Mouse (Mus musculus) liver, embryonic 12.5 days (tissue): Measurements from ENCODE around the gene Use1. TPM values are rescaled to one million over a fixed set of nuclear protein-coding genes. Genes with fewer than 3 reads are reported as not detected.

Source experiments
- ATAC-seq: fragments of 200-750 bp; cut with Nextera tagmentation; 2 replicates; pipeline ENCODE4 v1.8.0; 2017; ENCODE audit warnings: moderate number of reproducible peaks, mild to moderate bottlenecking, moderate library complexity
- H3K27ac ChIP-seq: fragments of 300-500 bp; sonication (generic); 2 replicates; pipeline ENCODE4 v1.5.1; 2016; ENCODE audit warnings: mild to moderate bottlenecking
- H3K27me3 ChIP-seq: fragments of 300-500 bp; sonication (generic); replicated peaks from 2 replicates; pipeline ENCODE4 v1.6.1; 2016; ENCODE audit warnings: mild to moderate bottlenecking, moderate library complexity
- H3K36me3 ChIP-seq: fragments of 300-500 bp; sonication (generic); 2 replicates; pipeline ENCODE4 v1.6.1; 2016; ENCODE audit warnings: mild to moderate bottlenecking, moderate library complexity
- H3K4me1 ChIP-seq: fragments of 300-500 bp; sonication (generic); 2 replicates; pipeline ENCODE4 v1.6.1; 2016
- H3K4me2 ChIP-seq: fragments of 300-500 bp; sonication (generic); 2 replicates; pipeline ENCODE4 v1.6.1; 2016; ENCODE audit warnings: mild to moderate bottlenecking, moderate library complexity
- H3K4me3 ChIP-seq: fragments of 300-500 bp; sonication (generic); 2 replicates; pipeline ENCODE4 v1.5.1; 2016; ENCODE audit warnings: mild to moderate bottlenecking, moderate library complexity
- H3K9ac ChIP-seq: fragments of 300-500 bp; sonication (generic); 2 replicates; pipeline ENCODE4 v1.6.1; 2016; ENCODE audit warnings: mild to moderate bottlenecking, moderate library complexity
- H3K9me3 ChIP-seq: fragments of 300-500 bp; sonication (generic); replicated peaks from 2 replicates; pipeline ENCODE4 v1.6.1; 2016; ENCODE audit warnings: mild to moderate bottlenecking, moderate library complexity
- WGBS: fragments of 180-500 bp; shearing (Covaris S2); methylation state at CpG from one replicate; pipeline ENCODE4 v1.1.7; 2016; ENCODE audit not compliant: insufficient replicate concordance; 5-methylcytosine and 5-hydroxymethylcytosine counted together
- polyA plus RNA-seq: library from polyadenylated mRNA; unstranded; fragments of >200 nt; fragmentation: Nextera tagmentation; extraction: Ambion mirVana; gene quantifications from 2 replicates; pipeline ENCODE4 v1.2.1, GENCODE M21; 2016

Use1 gene
- polyA plus RNA-seq, 1 experiment from 2014 or later, result 61.1 TPM

DNA sequence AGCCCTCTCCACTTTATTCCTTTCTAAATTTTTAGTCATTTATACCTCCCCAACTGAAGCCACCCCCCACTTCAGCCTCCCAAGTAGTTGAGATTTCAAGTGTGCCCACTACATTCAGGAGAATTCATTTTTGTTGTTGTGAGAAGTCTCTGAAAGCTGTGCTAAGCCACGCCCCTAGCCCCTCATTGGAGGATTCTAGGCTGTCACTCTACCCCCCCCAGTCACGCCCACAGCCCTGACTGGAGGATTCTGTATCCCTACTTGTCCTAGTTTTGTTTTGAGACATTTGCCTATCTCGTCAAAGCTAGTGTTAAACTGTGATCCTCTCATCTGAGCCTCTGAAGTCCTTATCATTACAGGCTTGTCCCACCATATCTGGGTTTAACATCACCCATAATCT lies 26.2 kb downstream of the Use1 start:
- no peak for ATAC-seq
- H3K4me2 ChIP-seq, result peak overlapping the region; percentile 49
- peaks cover 34% of the 10 kb centered on the region for H3K4me1 ChIP-seq
- no peaks in the 10 kb centered on the region for H3K9me3 ChIP-seq
- no peak overlapping the region for H3K9ac ChIP-seq
- no peaks in the 10 kb centered on the region for H3K27me3 ChIP-seq
- no peaks in the 10 kb centered on the region for H3K36me3 ChIP-seq
- WGBS, result 13% methylated on average over 3 of the region's 3 CpGs
- 0 out of 2 replicates have a peak overlapping the region, but pooled peaks have one; percentile 5 for H3K4me3 ChIP-seq
- H3K27ac ChIP-seq, result no peak overlapping the region

DNA sequence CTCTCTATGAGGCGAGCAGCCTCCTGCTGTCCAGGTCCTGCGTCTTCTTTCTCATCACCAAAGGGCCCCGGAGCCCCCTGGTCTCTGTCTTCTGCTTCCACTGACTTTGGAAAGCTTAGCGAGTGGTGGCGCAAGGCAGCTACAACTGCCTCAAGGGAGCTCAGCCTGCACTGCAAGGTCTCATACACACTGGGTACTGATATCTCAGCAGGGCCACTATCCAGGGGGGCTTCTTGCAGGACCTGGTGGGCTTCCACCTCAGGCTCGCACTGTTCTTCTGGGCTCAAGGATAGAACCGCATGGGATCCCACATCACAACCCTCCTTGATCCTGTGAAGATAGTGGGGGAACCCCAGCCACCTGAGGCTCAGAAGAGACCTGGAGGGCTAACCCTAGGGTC lies 27.8 kb downstream of the Use1 start:
- Histone ChIP-seq H3K4me3 (no peak overlapping the region), H3K9me3 (no peaks in the 10 kb centered on the region), H3K27ac (no peak overlapping the region), H3K4me1 (peaks cover 35% of the 10 kb centered on the region), H3K27me3 (no peaks in the 10 kb centered on the region), H3K4me2 (peak overlapping the region; percentile 3; the same call in 1 of the 2 replicates), H3K36me3 (peaks cover 14% of the 10 kb centered on the region), H3K9ac (no peak overlapping the region)
- no peak for ATAC-seq
- 72% methylated on average over 7 of the region's 7 CpGs for WGBS

DNA sequence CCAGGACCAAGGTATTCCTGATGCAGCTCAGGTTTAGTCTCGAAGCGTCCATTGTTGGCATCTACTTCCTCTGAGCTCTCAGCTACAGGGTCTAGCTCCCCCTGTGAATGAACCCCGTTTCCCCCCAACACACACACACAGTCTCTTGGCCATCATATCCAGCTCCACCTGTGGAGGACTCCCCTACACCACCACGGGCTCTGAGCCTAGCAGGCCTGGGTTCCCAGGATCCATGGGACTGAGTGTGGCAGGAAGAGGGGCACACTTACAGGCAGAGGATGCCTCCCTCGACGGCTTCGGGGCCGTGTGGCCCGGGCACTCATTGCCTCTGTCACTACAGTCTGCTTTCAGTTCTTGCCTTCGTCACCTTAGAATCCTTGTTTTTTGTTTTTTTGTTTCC lies 28.4 kb downstream of the Use1 start:
- Histone ChIP-seq H3K9ac (no peak overlapping the region), H3K4me1 (peaks cover 35% of the 10 kb centered on the region), H3K4me3 (no peak overlapping the region), H3K27me3 (no peaks in the 10 kb centered on the region), H3K27ac (no peak overlapping the region), H3K9me3 (no peaks in the 10 kb centered on the region), H3K4me2 (peak overlapping the region; percentile 19; the same call in 1 of the 2 replicates), H3K36me3 (peaks cover 19% of the 10 kb centered on the region)
- 67% methylated on average over 10 of the region's 10 CpGs for WGBS
- no peak for ATAC-seq

DNA sequence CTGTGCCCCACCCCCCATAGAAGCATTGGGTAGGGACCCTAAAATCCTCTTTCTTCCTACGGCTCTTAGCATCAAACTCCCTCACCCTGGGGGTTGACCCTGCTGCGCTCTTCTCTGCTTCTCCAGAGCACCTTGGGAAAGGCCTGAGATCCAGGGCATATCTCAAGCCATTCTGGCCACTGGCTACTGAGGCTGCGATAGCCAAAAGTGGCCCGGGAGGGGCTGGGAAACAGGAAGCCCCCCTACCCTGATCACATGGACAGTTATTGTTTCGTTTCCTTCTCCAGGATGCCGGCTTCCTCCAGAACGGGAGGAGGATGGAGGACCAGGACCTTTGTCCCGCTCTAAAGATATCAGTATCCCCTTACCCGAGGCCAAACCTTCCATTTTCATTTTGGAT lies 29.0 kb downstream of the Use1 start, which contains the start of gene Ushbp1:
Gene Ushbp1 (minus strand): TSS at position 174 of the 400 bp plus-strand sequence.
- WGBS, result 59% methylated on average over 9 of the region's 9 CpGs
- H3K4me3 ChIP-seq, result peak within 1 kb of the TSS; percentile 91
- ATAC-seq, result no peak
- no peaks in the 10 kb centered on the region for H3K9me3 ChIP-seq
- peak within 1 kb of the TSS; percentile 86 for H3K9ac ChIP-seq
- H3K27ac ChIP-seq, result peak within 1 kb of the TSS; percentile 77
- H3K27me3 ChIP-seq, result no peaks in the 10 kb centered on the region
- H3K4me2 ChIP-seq, result peak within 1 kb of the TSS; percentile 90
- H3K36me3 ChIP-seq, result peaks cover 24% of the 10 kb centered on the region
- H3K4me1 ChIP-seq, result peaks cover 35% of the 10 kb centered on the region

DNA sequence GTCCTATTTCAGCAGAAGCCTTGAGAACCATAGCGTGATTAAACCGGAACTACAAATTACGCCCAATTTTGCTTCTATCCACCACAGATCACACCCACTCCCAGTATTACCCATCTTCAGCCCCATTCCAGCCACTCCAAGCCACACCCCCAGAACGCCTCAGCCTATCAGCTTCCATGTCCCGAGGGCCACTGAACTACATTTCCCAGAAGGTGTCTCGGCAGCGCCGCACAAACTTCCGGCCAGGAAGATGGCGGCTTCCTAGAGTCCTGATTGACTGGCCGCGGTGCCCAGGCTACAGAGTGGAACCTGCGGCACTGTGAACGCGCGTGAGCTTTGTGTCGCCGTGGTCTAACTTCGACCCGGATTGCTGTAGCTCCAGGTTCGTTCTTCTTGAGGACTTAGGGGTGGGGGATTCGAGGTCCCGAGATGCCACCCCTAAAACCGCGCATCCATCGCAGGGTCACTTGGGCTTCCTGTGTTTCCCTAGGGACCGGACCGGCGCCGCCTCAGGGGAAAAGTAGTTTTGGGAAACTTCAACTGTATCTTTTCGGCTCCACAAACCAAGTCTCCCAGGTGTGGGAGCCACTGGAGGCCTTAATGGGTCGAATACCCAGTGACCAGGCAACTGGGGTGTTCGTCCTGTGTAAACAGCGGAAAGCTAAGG lies 30.1 kb downstream of the Use1 start, which contains the start of gene Babam1:
Gene Babam1 (plus strand): TSS at position 223 of the 667 bp plus-strand sequence.
- H3K4me3 ChIP-seq, result peak within 1 kb of the TSS; percentile 91
- H3K9me3 ChIP-seq, result no peaks in the 10 kb centered on the region
- peak within 1 kb of the TSS; percentile 86 for H3K9ac ChIP-seq
- peaks cover 35% of the 10 kb centered on the region for H3K4me1 ChIP-seq
- ATAC-seq, result peak; percentile 95
- H3K4me2 ChIP-seq, result peak within 1 kb of the TSS; percentile 90
- H3K36me3 ChIP-seq, result peaks cover 28% of the 10 kb centered on the region
- peak within 1 kb of the TSS; percentile 77 for H3K27ac ChIP-seq
- under 1% methylated on average over 34 of the region's 34 CpGs for WGBS
- no peaks in the 10 kb centered on the region for H3K27me3 ChIP-seq

DNA sequence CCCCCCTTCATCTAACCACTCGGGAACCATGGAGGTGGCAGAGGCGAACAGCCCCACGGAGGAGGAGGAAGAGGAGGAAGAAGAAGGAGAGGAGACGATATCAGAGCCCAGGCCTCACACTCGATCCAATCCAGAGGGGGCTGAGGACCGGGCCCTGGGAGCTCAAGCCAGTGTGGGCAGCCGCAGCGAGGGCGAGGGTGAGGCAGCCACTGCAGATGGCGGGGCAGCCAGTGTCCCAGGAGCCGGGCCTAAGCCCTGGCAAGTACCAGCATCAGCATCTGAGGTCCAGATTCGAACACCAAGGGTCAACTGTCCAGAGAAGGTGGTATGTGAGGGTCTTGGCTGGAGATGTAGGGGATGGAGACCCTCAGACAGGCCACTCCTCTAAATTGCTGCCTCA lies 31.1 kb downstream of the Use1 start:
- Histone ChIP-seq H3K36me3 (peaks cover 31% of the 10 kb centered on the region), H3K4me2 (peak overlapping the region; percentile 90), H3K27me3 (no peaks in the 10 kb centered on the region), H3K27ac (no peak overlapping the region; the same call in 1 of the 2 replicates), H3K4me3 (peak overlapping the region; percentile 91), H3K9ac (peak overlapping the region; percentile 86), H3K9me3 (no peaks in the 10 kb centered on the region), H3K4me1 (peaks cover 34% of the 10 kb centered on the region)
- WGBS, result 72% methylated on average over 12 of the region's 12 CpGs
- ATAC-seq, result no peak

DNA sequence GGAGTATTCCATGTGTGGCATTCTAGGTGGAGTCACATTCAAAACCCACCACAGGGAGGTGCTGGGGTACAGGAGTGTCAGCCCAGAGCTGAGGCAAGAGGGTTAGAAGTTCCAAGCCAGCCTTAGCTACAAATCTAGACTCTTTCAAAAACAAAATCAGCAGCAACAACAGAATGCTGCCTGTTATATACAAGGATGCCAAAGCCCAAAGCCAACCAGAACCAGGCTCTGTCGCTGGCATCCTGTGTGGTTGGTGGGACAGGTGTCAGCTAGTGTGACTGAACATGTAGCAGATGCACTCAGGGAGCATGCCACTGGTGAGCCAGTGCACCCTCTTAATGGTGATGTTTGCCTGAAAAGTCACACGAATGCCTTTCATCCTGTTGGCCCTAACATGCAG lies 34.2 kb downstream of the Use1 start:
- Histone ChIP-seq H3K4me2 (no peak overlapping the region), H3K27me3 (no peaks in the 10 kb centered on the region), H3K9me3 (no peaks in the 10 kb centered on the region), H3K4me3 (no peak overlapping the region), H3K9ac (no peak overlapping the region), H3K27ac (no peak overlapping the region), H3K4me1 (peaks cover 35% of the 10 kb centered on the region), H3K36me3 (peaks cover 43% of the 10 kb centered on the region)
- 85% methylated on average over 2 of the region's 2 CpGs for WGBS
- ATAC-seq, result no peak

DNA sequence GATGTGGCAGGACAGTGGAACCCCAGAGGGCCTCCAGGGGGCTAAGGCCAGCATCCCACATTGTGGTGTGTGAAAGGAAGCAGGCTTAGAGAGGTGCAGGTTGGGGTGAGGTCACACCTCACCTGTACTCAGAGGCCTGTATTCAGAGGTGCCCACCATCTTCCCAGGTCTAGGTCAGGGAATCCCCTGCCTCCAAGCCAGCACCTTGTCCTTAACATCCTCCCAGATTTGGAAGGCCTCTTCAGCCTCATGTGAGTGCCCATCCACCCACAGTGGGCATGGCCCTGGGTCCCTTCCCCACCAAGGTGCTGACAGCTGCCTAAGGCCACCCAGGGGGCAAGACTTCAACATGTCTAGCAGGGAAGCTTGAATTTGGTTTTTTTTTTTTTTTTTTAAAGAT lies 34.8 kb downstream of the Use1 start:
- no peaks in the 10 kb centered on the region for H3K9me3 ChIP-seq
- ATAC-seq, result no peak
- H3K27me3 ChIP-seq, result no peaks in the 10 kb centered on the region
- no peak overlapping the region for H3K4me3 ChIP-seq
- H3K36me3 ChIP-seq, result peaks cover 43% of the 10 kb centered on the region
- no peak overlapping the region for H3K9ac ChIP-seq
- H3K27ac ChIP-seq, result no peak overlapping the region
- H3K4me1 ChIP-seq, result peaks cover 30% of the 10 kb centered on the region
- H3K4me2 ChIP-seq, result no peak overlapping the region

DNA sequence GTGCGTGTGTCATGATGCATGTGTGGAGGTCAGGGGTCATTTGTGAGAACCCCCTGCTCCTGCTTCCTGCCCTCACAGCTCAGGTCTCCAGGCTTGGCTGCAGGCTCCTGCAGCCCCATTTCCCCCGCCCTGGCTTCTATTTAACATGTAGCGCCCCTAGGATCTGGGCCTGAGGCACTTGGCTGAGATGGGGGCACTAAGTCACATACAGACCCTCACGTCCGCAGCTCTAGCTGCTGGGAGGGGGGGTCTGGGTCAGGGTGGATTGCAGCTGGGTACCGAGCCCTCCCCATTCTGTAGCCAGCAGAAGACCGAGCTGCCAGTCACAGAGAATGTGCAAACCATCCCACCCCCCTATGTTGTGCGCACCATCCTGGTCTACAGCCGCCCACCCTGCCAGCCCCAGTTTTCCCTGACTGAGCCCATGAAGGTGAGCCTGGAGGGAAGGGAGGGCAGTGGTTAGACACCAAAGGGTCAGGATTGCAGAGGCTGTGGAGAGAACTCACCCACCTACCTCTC lies 35.9 kb downstream of the Use1 start:
- Histone ChIP-seq H3K9ac (no peak overlapping the region), H3K27me3 (no peaks in the 10 kb centered on the region), H3K4me2 (no peak overlapping the region), H3K4me1 (peaks cover 35% of the 10 kb centered on the region), H3K36me3 (peaks cover 51% of the 10 kb centered on the region), H3K9me3 (no peaks in the 10 kb centered on the region), H3K4me3 (no peak overlapping the region), H3K27ac (no peak overlapping the region)
- ATAC-seq, result no peak
- WGBS, result 85% methylated on average over 9 of the region's 9 CpGs

DNA sequence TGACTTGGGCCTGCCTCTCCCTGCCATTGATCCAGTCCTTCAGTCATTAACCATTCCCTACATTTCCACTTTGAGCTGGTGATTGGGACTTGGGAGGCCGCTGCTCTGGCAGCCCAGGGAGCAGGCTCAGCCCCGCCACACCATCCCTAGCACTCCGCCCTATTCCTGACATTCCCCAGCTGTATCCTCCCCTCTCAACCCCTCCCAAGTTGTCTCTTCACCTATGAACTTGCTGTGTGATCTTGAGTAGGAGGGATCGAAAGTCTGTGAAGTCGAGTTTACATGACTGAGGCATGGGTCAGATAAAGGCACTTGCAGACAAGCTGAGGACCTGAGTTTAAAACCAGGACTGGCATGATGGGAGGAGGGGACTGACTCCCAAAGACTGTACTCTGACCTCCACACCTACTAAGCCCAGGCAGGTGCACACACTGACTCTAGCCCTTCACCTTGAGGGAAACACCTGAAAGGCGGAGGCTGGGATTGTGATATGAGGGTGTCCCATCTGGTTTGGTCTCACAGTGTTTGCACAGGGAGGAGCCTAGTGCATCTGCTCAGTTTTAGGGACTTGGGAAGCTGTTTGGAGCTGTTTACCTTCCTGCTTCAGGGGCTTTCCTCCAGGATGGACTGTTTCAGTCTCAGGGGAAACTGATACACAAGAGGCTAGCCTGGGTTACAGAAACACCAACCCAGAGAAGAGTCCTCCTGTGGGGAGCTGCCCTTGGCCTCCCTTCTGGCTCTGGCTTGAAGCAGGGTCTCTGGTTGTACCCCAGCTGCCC lies 36.6 kb downstream of the Use1 start:
- Histone ChIP-seq H3K4me1 (peaks cover 39% of the 10 kb centered on the region), H3K36me3 (peaks cover 57% of the 10 kb centered on the region), H3K4me3 (no peak overlapping the region), H3K9ac (no peak overlapping the region), H3K27ac (0 out of 2 replicates have a peak overlapping the region, but pooled peaks have one; percentile 23), H3K27me3 (no peaks in the 10 kb centered on the region), H3K9me3 (no peaks in the 10 kb centered on the region), H3K4me2 (no peak overlapping the region)
- 71% methylated on average over 6 of the region's 6 CpGs for WGBS
- no peak for ATAC-seq

DNA sequence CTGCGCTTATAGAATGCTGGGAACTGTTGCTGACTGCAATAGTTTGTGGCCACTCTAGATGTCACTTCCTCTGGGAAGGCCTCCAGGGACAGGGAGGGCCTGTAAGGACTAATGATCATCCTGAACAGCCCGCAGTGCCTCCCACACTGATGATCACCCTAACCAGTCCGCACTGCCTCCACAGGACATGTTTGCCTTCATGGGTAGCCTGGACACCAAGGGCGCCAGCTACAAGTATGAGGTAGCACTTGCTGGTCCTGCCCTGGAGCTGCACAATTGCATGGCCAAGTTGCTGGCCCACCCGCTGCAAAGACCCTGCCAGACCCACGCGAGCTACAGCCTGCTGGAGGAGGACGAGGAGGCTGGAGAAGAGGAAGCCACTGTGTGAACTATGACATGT lies 37.4 kb downstream of the Use1 start:
- H3K4me3 ChIP-seq, result no peak overlapping the region
- peaks cover 57% of the 10 kb centered on the region for H3K36me3 ChIP-seq
- no peaks in the 10 kb centered on the region for H3K9me3 ChIP-seq
- no peak overlapping the region for H3K9ac ChIP-seq
- WGBS, result 77% methylated on average over 8 of the region's 8 CpGs
- no peak for ATAC-seq
- no peaks in the 10 kb centered on the region for H3K27me3 ChIP-seq
- 0 out of 2 replicates have a peak overlapping the region, but pooled peaks have one; percentile 23 for H3K27ac ChIP-seq
- H3K4me2 ChIP-seq, result no peak overlapping the region
- peaks cover 41% of the 10 kb centered on the region for H3K4me1 ChIP-seq

DNA sequence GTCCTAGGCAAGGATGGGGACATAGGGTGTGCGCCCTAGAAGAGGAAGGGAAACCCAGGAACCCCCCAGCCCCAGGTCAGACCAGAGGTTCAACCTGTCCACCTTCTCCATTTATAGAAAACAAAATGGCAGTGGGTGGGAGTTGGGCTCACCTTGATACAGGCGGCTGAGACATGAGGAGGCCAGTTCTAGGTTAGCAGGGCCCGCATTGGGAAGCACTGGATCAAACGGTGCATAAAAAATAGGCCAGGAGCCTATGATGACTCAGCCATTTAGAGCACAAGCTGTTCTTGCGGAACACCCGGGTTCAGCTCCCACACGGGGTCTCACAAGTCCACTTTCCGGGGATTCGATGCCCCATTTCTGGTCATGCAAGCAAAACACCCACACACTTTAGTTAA lies 38.3 kb downstream of the Use1 start:
- H3K4me3 ChIP-seq, result peak overlapping the region; percentile 92
- no peaks in the 10 kb centered on the region for H3K9me3 ChIP-seq
- H3K27ac ChIP-seq, result peak overlapping the region; percentile 82
- H3K4me2 ChIP-seq, result peak overlapping the region; percentile 86
- peaks cover 57% of the 10 kb centered on the region for H3K36me3 ChIP-seq
- peak overlapping the region; percentile 91 for H3K9ac ChIP-seq
- whole genome bisulfite sequencing, result 62% methylated on average over 9 of the region's 9 CpGs
- peaks cover 41% of the 10 kb centered on the region for H3K4me1 ChIP-seq
- no peaks in the 10 kb centered on the region for H3K27me3 ChIP-seq
- ATAC-seq, result no peak
